Mouse (Mus musculus) embryonic facial prominence, embryonic 14.5 days (tissue): Measurements from ENCODE around the gene Tnfrsf4. TPM values are rescaled to one million over a fixed set of nuclear protein-coding genes. Genes with fewer than 3 reads are reported as not detected.

ENCODE experiments used
- ATAC-seq: fragments of 200-750 bp; cut with Nextera tagmentation; 2 replicates; pipeline ENCODE4 v1.8.0; 2017; ENCODE audit warnings: low read depth, moderate number of reproducible peaks, moderate TSS enrichment
- DNase-seq: peaks from one replicate; pipeline ENCODE4 v3.0.0-alpha.2; 2015; ENCODE audit warnings: low spot score
- H3K27ac ChIP-seq: fragments of 300-500 bp; sonication (generic); replicated peaks from 2 replicates; pipeline ENCODE4 v1.5.1; 2014; ENCODE audit warnings: low read depth, mild to moderate bottlenecking, low read length, moderate library complexity
- H3K27me3 ChIP-seq: fragments of 300-500 bp; sonication (generic); replicated peaks from 2 replicates; pipeline ENCODE4 v1.6.1; 2014; ENCODE audit warnings: low read length; ENCODE audit not compliant: control insufficient read depth, insufficient read depth
- H3K36me3 ChIP-seq: fragments of 300-500 bp; sonication (generic); 2 replicates; pipeline ENCODE4 v1.6.1; 2014; ENCODE audit warnings: low read length, mixed read lengths; ENCODE audit not compliant: control insufficient read depth, insufficient read depth
- H3K4me1 ChIP-seq: fragments of 300-500 bp; sonication (generic); 2 replicates; pipeline ENCODE4 v1.6.1; 2014; ENCODE audit warnings: antibody characterized with exemption, low read length; ENCODE audit not compliant: control insufficient read depth, insufficient read depth
- H3K4me2 ChIP-seq: fragments of 300-500 bp; sonication (generic); 2 replicates; pipeline ENCODE4 v1.6.1; 2014; ENCODE audit warnings: low read depth, mild to moderate bottlenecking, low read length, moderate library complexity, mixed read lengths
- H3K4me3 ChIP-seq: fragments of 300-500 bp; sonication (generic); 2 replicates; pipeline ENCODE4 v1.5.1; 2014; ENCODE audit warnings: low read depth, mild to moderate bottlenecking, low read length
- H3K9ac ChIP-seq: fragments of 300-500 bp; sonication (generic); 2 replicates; pipeline ENCODE4 v1.6.1; 2014; ENCODE audit warnings: low read depth, mild to moderate bottlenecking, low read length, moderate library complexity, mixed read lengths
- H3K9me3 ChIP-seq: fragments of 300-500 bp; sonication (generic); 2 replicates; pipeline ENCODE4 v1.6.1; 2016; ENCODE audit warnings: low read length; ENCODE audit not compliant: control insufficient read depth
- WGBS: fragments of 180-500 bp; shearing (Covaris S2); extraction: QIAGEN DNeasy Blood & Tissue Kit; methylation state at CpG from one replicate; pipeline ENCODE4 v1.1.7; 2014; 5-methylcytosine and 5-hydroxymethylcytosine counted together
- polyA plus RNA-seq: library from polyadenylated mRNA; unstranded; fragments of >200 nt; fragmentation: Nextera tagmentation; extraction: Ambion mirVana; gene quantifications from 2 replicates; pipeline ENCODE4 v1.2.1, GENCODE M21; 2014

The Tnfrsf4 gene
- polyA plus RNA-seq, 1 experiment from 2014 or later = 0.42 TPM

DNA sequence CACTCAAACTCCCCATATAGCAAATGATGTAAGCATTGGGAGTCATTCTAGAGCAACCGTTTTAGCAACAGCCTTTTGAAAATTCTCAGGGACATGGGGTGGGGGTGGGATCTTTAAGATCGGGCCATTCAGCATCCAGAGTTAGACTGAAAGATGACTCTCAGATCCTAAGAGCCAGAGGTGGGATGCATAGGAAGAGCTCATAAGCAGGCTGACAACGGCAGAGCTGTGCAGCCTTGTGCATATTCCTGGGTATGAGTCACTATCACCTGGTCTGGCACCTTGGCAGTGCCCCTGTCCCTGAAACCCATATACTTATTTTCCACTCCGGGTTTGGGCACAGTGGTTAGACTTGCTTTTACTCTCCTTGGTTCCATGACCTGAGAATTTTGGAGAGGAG lies 39.5 kb downstream of the Tnfrsf4 start:
- Histone ChIP-seq H3K4me1 (no peaks in the 10 kb centered on the region), H3K36me3 (no peaks in the 10 kb centered on the region), H3K9me3 (no peaks in the 10 kb centered on the region), H3K27ac (no peak overlapping the region), H3K27me3 (no peaks in the 10 kb centered on the region), H3K4me2 (no peak overlapping the region), H3K9ac (no peak overlapping the region), H3K4me3 (no peak overlapping the region)
- DNase-seq = no peak
- no peak for ATAC-seq
- 63% methylated on average over 4 of the region's 4 CpGs for WGBS

DNA sequence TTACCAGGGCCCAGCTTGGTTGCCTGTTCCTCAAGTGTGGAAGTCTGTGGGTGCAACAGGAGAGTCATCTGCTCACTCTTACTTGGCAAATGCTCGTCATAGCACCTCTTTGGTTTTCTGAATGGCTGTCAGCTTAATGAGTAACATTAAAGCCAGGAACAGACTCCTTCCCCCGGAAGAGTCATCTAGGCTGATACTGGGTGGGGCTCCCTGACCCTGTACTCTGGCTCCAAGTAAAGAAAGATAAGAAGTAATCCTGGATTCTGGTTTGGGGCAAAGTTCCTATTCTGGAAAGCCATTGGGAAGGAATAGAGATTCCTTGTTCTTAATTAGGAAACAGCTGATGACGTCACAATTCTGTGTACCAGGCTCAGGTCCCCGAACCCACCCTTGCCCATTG lies 40.5 kb downstream of the Tnfrsf4 start:
- no peak for ATAC-seq
- H3K9ac ChIP-seq = no peak overlapping the region

DNA sequence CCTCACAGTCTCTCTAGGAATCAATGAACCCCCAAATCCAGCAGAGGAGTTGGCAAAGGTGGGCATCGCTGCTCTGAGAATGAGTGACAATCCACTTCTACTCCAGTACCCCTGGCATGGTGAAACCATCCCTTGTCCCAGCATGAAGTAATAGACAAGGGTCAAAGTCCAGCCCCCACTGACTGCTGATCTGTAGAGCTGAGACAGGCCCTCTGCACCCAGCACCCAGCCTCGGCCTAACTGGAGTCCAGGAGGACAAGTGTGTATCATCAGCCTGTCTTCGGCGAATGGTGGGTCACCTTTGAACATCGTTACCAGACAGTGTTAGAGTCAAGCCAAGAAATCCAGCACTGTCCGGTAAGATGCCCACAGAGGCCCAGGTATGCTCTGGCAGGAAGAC lies 41.0 kb downstream of the Tnfrsf4 start:
- ATAC-seq (no peak), DNase-seq (no peak)
- H3K9me3 ChIP-seq = no peaks in the 10 kb centered on the region
- H3K27ac ChIP-seq = no peak overlapping the region
- H3K4me3 ChIP-seq = no peak overlapping the region
- no peak overlapping the region for H3K4me2 ChIP-seq
- no peaks in the 10 kb centered on the region for H3K27me3 ChIP-seq
- H3K36me3 ChIP-seq = no peaks in the 10 kb centered on the region
- no peak overlapping the region for H3K9ac ChIP-seq
- H3K4me1 ChIP-seq = no peaks in the 10 kb centered on the region
- 95% methylated on average over 6 of the region's 6 CpGs for WGBS

More for the DNA sequence above, 40.5 kb downstream of the Tnfrsf4 start:
- H3K4me3 ChIP-seq = no peak overlapping the region
- H3K27ac ChIP-seq = no peak overlapping the region
- no peaks in the 10 kb centered on the region for H3K36me3 ChIP-seq
- WGBS = 79% methylated on average over 4 of the region's 4 CpGs
- no peaks in the 10 kb centered on the region for H3K27me3 ChIP-seq
- no peak for DNase-seq
- no peaks in the 10 kb centered on the region for H3K4me1 ChIP-seq
- H3K9me3 ChIP-seq = no peaks in the 10 kb centered on the region
- H3K4me2 ChIP-seq = no peak overlapping the region

DNA sequence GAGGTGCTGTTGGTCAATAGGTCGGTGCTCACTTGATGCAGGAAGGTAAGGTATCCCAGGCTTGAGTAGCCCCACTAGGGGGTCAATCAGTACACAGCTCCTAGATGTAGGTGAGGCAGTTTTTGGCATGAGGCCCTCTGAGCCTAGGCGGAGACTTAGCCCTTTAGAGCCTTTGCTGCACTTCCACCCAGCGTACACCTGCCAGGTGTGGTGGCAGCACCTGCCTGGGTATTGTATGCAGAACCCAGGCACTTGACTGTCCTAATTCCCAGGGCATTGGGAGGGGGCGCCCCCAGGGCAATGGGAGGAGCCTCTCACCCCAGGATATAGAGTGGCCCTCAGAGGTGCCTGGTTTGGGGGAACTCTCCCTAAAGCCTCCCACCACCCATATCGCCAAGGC lies 41.5 kb downstream of the Tnfrsf4 start:
- H3K9ac ChIP-seq = no peak overlapping the region
- DNase-seq (no peak), ATAC-seq (no peak)
- H3K27me3 ChIP-seq = no peaks in the 10 kb centered on the region
- peak overlapping the region; percentile 47; the same call in 1 of the 2 replicates for H3K4me2 ChIP-seq
- H3K36me3 ChIP-seq = no peaks in the 10 kb centered on the region
- H3K4me3 ChIP-seq = no peak overlapping the region
- H3K27ac ChIP-seq = no peak overlapping the region
- no peaks in the 10 kb centered on the region for H3K4me1 ChIP-seq
- H3K9me3 ChIP-seq = no peaks in the 10 kb centered on the region
- WGBS = 92% methylated on average over 5 of the region's 5 CpGs

DNA sequence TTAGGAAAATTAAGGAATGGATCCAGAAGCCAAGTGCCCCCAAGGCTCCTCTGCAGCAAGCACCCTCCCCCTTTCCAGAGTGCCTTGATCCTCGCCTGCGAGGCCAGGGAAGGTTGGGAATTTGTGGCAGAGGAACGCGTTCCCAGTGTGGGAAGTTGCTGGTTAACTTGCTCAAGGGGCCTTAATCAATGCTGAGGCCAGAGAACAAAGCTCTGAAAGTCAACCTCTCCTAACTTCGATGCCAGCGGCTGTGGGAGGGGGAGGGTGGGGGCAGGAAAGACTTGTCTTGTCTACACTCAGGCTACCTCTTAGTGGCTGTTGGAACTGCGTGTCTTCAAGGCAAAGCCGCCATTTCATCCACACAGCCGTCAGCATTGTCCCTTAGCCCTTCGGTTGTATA lies 44.1 kb downstream of the Tnfrsf4 start:
- Histone ChIP-seq H3K9me3 (no peaks in the 10 kb centered on the region), H3K36me3 (no peaks in the 10 kb centered on the region), H3K27me3 (no peaks in the 10 kb centered on the region), H3K4me1 (no peaks in the 10 kb centered on the region), H3K9ac (peak overlapping the region; percentile 52), H3K27ac (peak overlapping the region; percentile 58; the same call in 1 of the 2 replicates), H3K4me2 (peak overlapping the region; percentile 47), H3K4me3 (peak overlapping the region; percentile 37)
- WGBS = 42% methylated on average over 10 of the region's 10 CpGs
- ATAC-seq (no peak), DNase-seq (no peak)

DNA sequence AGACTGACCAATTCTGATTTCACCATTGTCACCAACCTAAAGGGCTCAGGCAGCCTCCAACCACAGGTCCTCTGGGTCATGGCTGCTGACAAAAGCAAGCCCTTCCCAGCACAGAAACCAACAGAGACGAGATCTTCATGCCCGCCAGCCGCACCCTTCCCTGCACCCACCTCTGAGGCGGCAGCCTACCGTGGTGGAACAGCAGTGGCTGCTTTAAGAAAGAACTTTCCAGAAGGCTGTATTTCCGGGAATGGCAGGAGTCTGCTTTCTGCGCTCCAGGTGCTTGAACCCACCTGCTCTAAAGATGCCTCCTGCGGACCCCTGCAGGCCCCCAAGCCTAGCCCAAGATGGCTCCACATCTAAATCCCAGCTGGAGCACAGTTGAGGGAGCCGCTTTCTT lies 45.2 kb downstream of the Tnfrsf4 start:
- H3K27me3 ChIP-seq = no peaks in the 10 kb centered on the region
- DNase-seq (no peak), ATAC-seq (no peak)
- peak overlapping the region; percentile 37 for H3K4me3 ChIP-seq
- no peaks in the 10 kb centered on the region for H3K36me3 ChIP-seq
- H3K9me3 ChIP-seq = no peaks in the 10 kb centered on the region
- H3K4me1 ChIP-seq = no peaks in the 10 kb centered on the region
- H3K27ac ChIP-seq = peak overlapping the region; percentile 86
- H3K9ac ChIP-seq = peak overlapping the region; percentile 55
- WGBS = 70% methylated on average over 9 of the region's 9 CpGs
- H3K4me2 ChIP-seq = peak overlapping the region; percentile 47

DNA sequence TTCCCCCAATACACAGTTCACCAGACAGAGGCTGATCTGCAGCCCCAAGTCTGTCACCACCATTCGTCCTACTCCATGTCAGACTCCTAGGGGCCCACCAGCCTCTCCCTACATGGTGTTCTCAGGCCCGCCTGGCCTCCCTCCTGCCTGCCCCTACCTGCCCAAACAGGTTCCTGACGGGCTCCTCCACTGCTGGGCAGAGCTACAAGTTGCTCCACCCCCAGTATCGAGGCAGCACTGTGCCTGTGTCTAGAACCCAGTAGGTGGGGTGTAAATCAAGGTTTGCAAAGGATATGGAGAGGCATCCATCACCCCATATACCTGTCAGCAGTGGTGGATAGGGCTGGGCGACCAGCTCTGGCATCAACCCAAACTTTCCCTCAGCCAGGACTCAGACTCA lies 45.6 kb downstream of the Tnfrsf4 start, which contains the start of gene Ttll10:
Gene Ttll10 (minus strand): TSS at position 154 of the 400 bp plus-strand sequence.
- ATAC-seq (peak; percentile 85), DNase-seq (peak; percentile 82)
- Histone ChIP-seq H3K9me3 (no peaks in the 10 kb centered on the region), H3K4me2 (peak within 1 kb of the TSS; percentile 47), H3K9ac (peak within 1 kb of the TSS; percentile 55), H3K27me3 (no peaks in the 10 kb centered on the region), H3K4me1 (no peaks in the 10 kb centered on the region; the same call in 1 of the 2 replicates), H3K36me3 (no peaks in the 10 kb centered on the region), H3K27ac (peak within 1 kb of the TSS; percentile 86), H3K4me3 (peak within 1 kb of the TSS; percentile 37)
- WGBS = 43% methylated on average over 5 of the region's 5 CpGs

DNA sequence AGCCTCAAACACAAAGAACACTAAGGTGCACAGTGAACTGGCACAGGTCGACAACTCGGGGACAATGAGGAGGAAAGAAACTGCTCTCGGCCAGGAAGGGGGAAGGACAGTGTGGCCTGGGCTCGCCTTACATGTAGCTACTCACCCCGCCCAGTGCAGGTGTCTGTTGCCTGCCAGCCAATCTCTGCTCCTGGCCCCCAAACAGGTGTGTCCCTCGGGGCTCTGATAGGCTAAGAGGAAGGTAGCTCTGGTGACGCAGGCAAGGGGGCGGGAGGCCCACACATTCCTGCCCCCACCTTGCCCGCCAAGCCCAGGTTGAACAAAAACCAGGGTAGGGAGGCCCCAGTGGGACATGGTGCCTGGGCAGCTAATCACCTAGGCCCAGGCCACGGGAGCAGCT lies 46.1 kb downstream of the Tnfrsf4 start:
- peak overlapping the region; percentile 55 for H3K9ac ChIP-seq
- peak overlapping the region; percentile 36 for H3K4me2 ChIP-seq
- 27% methylated on average over 9 of the region's 10 CpGs for WGBS
- ATAC-seq (peak; percentile 96), DNase-seq (peak; percentile 95)
- H3K4me1 ChIP-seq = no peaks in the 10 kb centered on the region; the same call in 1 of the 2 replicates
- no peaks in the 10 kb centered on the region for H3K9me3 ChIP-seq
- H3K27me3 ChIP-seq = no peaks in the 10 kb centered on the region
- peak overlapping the region; percentile 37 for H3K4me3 ChIP-seq
- H3K27ac ChIP-seq = peak overlapping the region; percentile 86
- no peaks in the 10 kb centered on the region for H3K36me3 ChIP-seq

DNA sequence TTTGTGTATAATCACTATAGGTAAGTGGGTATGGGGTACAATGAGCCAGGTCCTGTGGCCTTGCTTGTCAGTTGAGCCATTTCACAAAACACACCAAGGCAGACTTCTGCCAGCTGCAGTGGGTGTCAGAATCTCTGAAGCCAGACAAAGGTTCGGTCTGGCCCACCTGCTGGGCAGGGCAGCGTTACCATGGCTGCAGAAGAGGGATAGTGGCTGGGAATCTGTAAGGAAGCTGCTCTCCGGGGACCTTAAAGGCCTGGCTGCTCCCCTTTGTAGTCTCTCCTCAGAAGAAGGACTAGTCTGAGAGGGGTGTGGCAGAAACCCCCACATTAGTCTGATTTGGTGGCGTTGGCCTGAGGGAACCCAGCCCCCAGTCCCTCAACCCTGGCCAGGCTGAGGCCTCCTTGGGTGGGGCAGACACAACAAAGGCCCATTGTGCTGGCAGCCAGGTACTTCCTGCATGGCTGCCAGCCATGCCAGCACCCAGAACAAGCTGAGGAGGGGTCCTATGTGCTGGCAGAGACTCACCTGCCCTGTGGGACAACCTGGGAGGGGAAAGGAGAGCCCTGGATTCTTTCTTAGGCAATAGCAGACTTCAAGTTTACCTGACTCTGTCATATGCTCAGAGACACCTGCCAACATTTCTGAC lies 50.3 kb downstream of the Tnfrsf4 start:
- Histone ChIP-seq H3K4me3 (no peak overlapping the region), H3K4me1 (no peaks in the 10 kb centered on the region; the same call in 1 of the 2 replicates), H3K4me2 (no peak overlapping the region), H3K9ac (peak overlapping the region; percentile 36; the same call in 1 of the 2 replicates), H3K9me3 (no peaks in the 10 kb centered on the region), H3K27ac (peak overlapping the region; percentile 17; the same call in 1 of the 2 replicates), H3K36me3 (no peaks in the 10 kb centered on the region), H3K27me3 (no peaks in the 10 kb centered on the region)
- DNase-seq (peak; percentile 46), ATAC-seq (no peak)
- 10% methylated on average over 4 of the region's 4 CpGs for WGBS
